Mouse (Mus musculus) E14TG2a.4 (cell line): Measurements from ENCODE around the gene Asic5.

Source experiments
- CTCF ChIP-seq: conservative IDR thresholded peaks from 2 replicates; pipeline ENCODE4 v1.5.1; 2014; ENCODE audit warnings: low read length
- NANOG ChIP-seq: IDR thresholded peaks from 2 replicates; pipeline ENCODE4 v1.6.1; 2014; ENCODE audit warnings: borderline replicate concordance, low read length, mixed read lengths
- POU5F1 ChIP-seq: IDR thresholded peaks from 2 replicates; pipeline ENCODE4 v1.6.1; 2014; ENCODE audit warnings: low read length, borderline replicate concordance

- TF ChIP-seq CTCF (no peak), POU5F1 (no peak), NANOG (no peak)
These were observed 61.6 kb downstream of the Asic5 start for GRCm38 (mm10) chr3:82043676-82044075.
